Comparison of ENCODE assay signal across 10 mouse cellular contexts in the genomic region with DNA sequence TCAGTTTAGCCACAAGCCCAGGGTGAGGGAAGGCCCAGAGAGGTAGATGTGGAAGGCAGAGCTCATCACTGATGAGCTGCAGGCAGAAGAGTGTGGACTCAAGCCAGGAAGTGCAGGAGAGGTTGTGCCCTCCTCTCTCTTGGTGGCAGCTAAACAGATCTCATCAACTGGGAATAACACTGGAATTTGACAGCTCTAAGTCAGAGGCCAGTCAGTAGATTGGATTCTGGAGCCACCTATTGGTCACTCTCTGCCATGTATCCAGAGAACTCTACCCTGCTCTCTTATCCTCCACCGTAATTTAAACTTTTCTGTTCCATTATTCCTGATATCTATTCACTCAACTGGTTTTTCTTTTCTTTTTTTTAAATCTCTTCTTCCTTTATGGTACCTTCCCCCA. TPM values are rescaled to one million over a fixed set of nuclear protein-coding genes. Genes with fewer than 3 reads are reported as not detected.
DNase-seq lines count a peak whose midpoint lies in the region; ATAC-seq and TF ChIP-seq lines count a peak whose summit lies in the region.
"Had no signal": no experiment of that assay in that cellular context is flagged by ENCODE, and none has a peak within 500 bp of the region (broad histone marks: within the 10 kb centered on the region; RNA-seq: fewer than 3 reads in every experiment).

No protein-coding gene starts in this region.

- H3ac ChIP-seq in C2C12 (ENCODE audit: control insufficient read depth, insufficient read length, low read depth): no peak overlapping the region

- H3K9ac ChIP-seq in lung, embryonic 16.5 days (ENCODE audit: low read length): no peak overlapping the region

- peak; percentile 64 to 69 for DNase-seq in cerebellum, postnatal 14 days
- DNase-seq in cerebellum, adult 9-11 months: no peak
- DNase-seq in embryo, embryonic 9.5 days (ENCODE audit: extremely low spot score): peak; percentile 20
- DNase-seq in thymus, adult 18-20 months: no peak
- no peak for DNase-seq in right cerebral cortex, postnatal 10 days (ENCODE audit: low spot score in 2 of 2)

- 45% methylated on average over 1 of the region's 1 CpGs for WGBS in lung, embryonic 16.5 days

- no peaks in the 10 kb centered on the region for H3K4me1 ChIP-seq in lung, embryonic 16.5 days (replicated peaks; ENCODE audit: control insufficient read depth, insufficient read depth, low read length)

- no peak overlapping the region for H3K4me3 ChIP-seq in C2C12 (ENCODE audit: insufficient read depth, poor library complexity, severe bottlenecking)
- H3K4me3 ChIP-seq in lung, embryonic 16.5 days (ENCODE audit: low read length): no peak overlapping the region

- no peaks in the 10 kb centered on the region for H3K36me3 ChIP-seq in C2C12 (ENCODE audit: control insufficient read depth, insufficient read depth)
- H3K36me3 ChIP-seq in lung, embryonic 16.5 days (ENCODE audit: control insufficient read depth, insufficient read depth, low read length): no peaks in the 10 kb centered on the region
- H3K36me3 ChIP-seq: G1E had no signal

- peak; percentile 70 for ATAC-seq in lung, embryonic 16.5 days (ENCODE audit: low read depth)
- no peak for ATAC-seq in granulocyte monocyte progenitor cell, adult 5-6 weeks (replicated peaks; ENCODE audit: poor library complexity, severe bottlenecking)

- no peaks in the 10 kb centered on the region for H3K79me2 ChIP-seq in C2C12 (ENCODE audit: control insufficient read depth, insufficient read depth)

- no peak overlapping the region for H3K27ac ChIP-seq in lung, embryonic 16.5 days (ENCODE audit: low read length)
- H3K27ac ChIP-seq: macrophage had no signal

- no peaks in the 10 kb centered on the region for H3K9me3 ChIP-seq in lung, embryonic 16.5 days (ENCODE audit: control insufficient read depth, low read length)
- H3K9me3 ChIP-seq: G1E had no signal

- TF ChIP-seq CTCF in C2C12 (IDR thresholded peaks at IDR 0.05; ENCODE audit: control insufficient read depth, insufficient read depth, insufficient read length): peak; percentile 39

- H3K79me3 ChIP-seq in C2C12 (ENCODE audit: low read depth): no peaks in the 10 kb centered on the region

- no peaks in the 10 kb centered on the region for H3K27me3 ChIP-seq in C2C12 (ENCODE audit: control insufficient read depth, insufficient read depth, insufficient read length)
- no peaks in the 10 kb centered on the region for H3K27me3 ChIP-seq in lung, embryonic 16.5 days (ENCODE audit: control insufficient read depth, insufficient read depth, low read depth, low read length)

- H3K4me2 ChIP-seq in lung, embryonic 16.5 days (ENCODE audit: low read depth, low read length): no peak overlapping the region

TF ChIP-seq in C2C12, 6 proteins besides CTCF, POLR2A, EP300 and RAD21:
- no peak for TF ChIP-seq USF1 (IDR thresholded peaks at IDR 0.05; ENCODE audit: low read depth)

RNA-seq across cellular contexts. Expression of a gene that starts 25.9 kb away (rescaled TPM):
- polyA plus RNA-seq in C2C12 (2012; fragmentation: generic; extraction: Trizol): 75.1 TPM
- polyA plus RNA-seq in lung, embryonic 16.5 days (2015; fragmentation: Nextera tagmentation; extraction: Ambion mirVana): 103 and 114 TPM in 2 replicates
- 304 and 307 TPM in 2 replicates for total RNA-seq in granulocyte monocyte progenitor cell, adult 5-6 weeks (2014; fragmentation: Nextera tagmentation)
- total RNA-seq in granulocyte monocyte progenitor cell, adult 5-6 weeks (2017): 239 and 283 TPM in 2 replicates

RNA-seq across cellular contexts. Expression of a gene that starts 56.0 kb away (rescaled TPM):
- not detected for polyA plus RNA-seq in C2C12 (2012; fragmentation: generic; extraction: Trizol)
- polyA plus RNA-seq in lung, embryonic 16.5 days (2015; fragmentation: Nextera tagmentation; extraction: Ambion mirVana): 0.08 TPM in 1 of 2 replicates, not detected in the other
- total RNA-seq in granulocyte monocyte progenitor cell, adult 5-6 weeks (2014; fragmentation: Nextera tagmentation): not detected in 2 replicates
- not detected in 2 replicates for total RNA-seq in granulocyte monocyte progenitor cell, adult 5-6 weeks (2017)
- polyA plus RNA-seq: G1E, macrophage had no signal

RNA-seq across cellular contexts. Expression of a gene that starts 59.3 kb away (rescaled TPM):
- not detected for polyA plus RNA-seq in C2C12 (2012; fragmentation: generic; extraction: Trizol)
- polyA plus RNA-seq in lung, embryonic 16.5 days (2015; fragmentation: Nextera tagmentation; extraction: Ambion mirVana): not detected in 2 replicates
- not detected in 2 replicates for total RNA-seq in granulocyte monocyte progenitor cell, adult 5-6 weeks (2014; fragmentation: Nextera tagmentation)
- not detected in 2 replicates for total RNA-seq in granulocyte monocyte progenitor cell, adult 5-6 weeks (2017)
- polyA plus RNA-seq: G1E, macrophage had no signal

Comparison
In these comparisons a context has a peak if more than half of its experiments do, and no peak if none do; other contexts are left out.
1. DNase-seq: peak in cerebellum, postnatal 14 days (2 of 2) and embryo, embryonic 9.5 days (single experiment); none in cerebellum, adult 9-11 months (single experiment), thymus, adult 18-20 months (0 of 2) and right cerebral cortex, postnatal 10 days (0 of 2).